Mouse (Mus musculus): ENCODE measurements around the gene Gal3st1.

DNA sequence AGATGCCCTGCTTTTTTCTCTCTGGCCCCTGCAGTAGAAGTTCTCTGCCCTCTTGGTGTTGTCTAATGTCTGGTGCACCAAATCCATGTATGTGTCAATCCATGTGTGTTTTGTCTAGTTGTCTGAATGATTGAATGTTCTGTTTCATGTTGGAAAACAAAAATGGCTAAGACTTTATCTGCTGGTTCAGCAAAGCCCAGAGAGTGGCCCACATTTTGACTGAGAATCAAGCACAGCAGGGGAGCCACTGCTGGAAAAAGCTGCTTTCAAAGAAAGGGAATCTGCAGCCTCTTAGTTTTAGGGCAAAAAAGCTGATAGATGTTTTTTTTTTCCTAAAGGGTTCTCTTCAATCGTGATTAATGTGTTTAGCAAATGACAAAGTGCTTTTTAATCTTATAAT is 37.0 kb upstream of the Gal3st1 start:
- TF ChIP-seq POLR2AphosphoS5 (IDR thresholded peaks at IDR 0.05; ENCODE audit: insufficient replicate concordance, low read depth, low read length) (no peak), TAL1 (conservative IDR thresholded peaks at IDR 0.05; ENCODE audit: low read depth, low read length) (no peak), GATA2 (IDR thresholded peaks at IDR 0.05; ENCODE audit: borderline replicate concordance, low read depth, low read length) (no peak)

Measured in G1E (cell line).